ENCODE assay signal across 13 mouse cellular contexts in the genomic region with DNA sequence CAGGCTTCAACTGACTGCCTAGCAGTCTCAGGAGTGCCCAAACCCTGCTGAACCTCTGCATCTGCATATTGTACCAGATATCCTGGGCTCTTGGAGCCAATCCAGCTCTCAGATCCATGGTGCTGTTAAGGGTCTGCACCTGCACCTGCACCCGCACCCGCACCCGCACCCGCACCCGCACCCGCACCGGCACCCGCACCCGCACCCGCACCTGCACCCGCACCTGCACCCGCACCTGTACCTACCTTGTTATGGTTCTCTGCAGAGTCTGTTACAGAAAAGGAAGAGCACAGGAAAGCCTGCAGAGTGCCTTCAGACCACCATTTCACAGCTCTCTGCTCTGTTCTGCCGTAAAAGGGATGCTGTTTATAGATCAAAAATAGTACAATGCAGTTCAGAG.
"Had no signal": no experiment of that assay in that cellular context is flagged by ENCODE, and none has a peak within 500 bp of the region (broad histone marks: within the 10 kb centered on the region; RNA-seq: fewer than 3 reads in every experiment).

No protein-coding gene starts in this region.

- ATAC-seq: intestine, postnatal 0 days; midbrain, embryonic 13.5 days had no signal

- H3K27ac ChIP-seq: limb, embryonic 13.5 days; liver, embryonic 14.5 days; midbrain, embryonic 13.5 days; neural tube, embryonic 15.5 days; stomach, postnatal 0 days had no signal

- H3K4me3 ChIP-seq: limb, embryonic 13.5 days; midbrain, embryonic 13.5 days; myocyte; neural tube, embryonic 15.5 days had no signal

- H3K4me1 ChIP-seq: midbrain, embryonic 13.5 days had no signal

- H3K9me3 ChIP-seq: limb, embryonic 13.5 days; midbrain, embryonic 13.5 days; neural tube, embryonic 15.5 days had no signal

- H3K4me2 ChIP-seq: limb, embryonic 13.5 days; midbrain, embryonic 13.5 days; neural tube, embryonic 15.5 days had no signal

- H3K27me3 ChIP-seq: limb, embryonic 13.5 days; midbrain, embryonic 13.5 days; neural tube, embryonic 15.5 days had no signal

- DNase-seq: kidney, adult 8-10 months; kidney, postnatal 36 days; left cerebral cortex, postnatal 4 days; lung, adult 18-20 months; right cerebral cortex, adult 18-20 months; right cerebral cortex, postnatal 25 days had no signal

- H3K9ac ChIP-seq: limb, embryonic 13.5 days; liver, embryonic 14.5 days; midbrain, embryonic 13.5 days; neural tube, embryonic 15.5 days had no signal
